Mouse (Mus musculus) frontal cortex, postnatal 36 days (tissue): Measurements from ENCODE around the gene Sh2d1b1.

Source experiments
- DNase-seq, 2 experiments: peaks; one replicate each; pipeline ENCODE4 v3.0.0; 2022; ENCODE audit warnings: low spot score in 2 of 2

The Sh2d1b1 gene

GRCm38 (mm10) chr1:170324312-170324711 is 47.2 kb downstream of the Sh2d1b1 start:
- no peak for DNase-seq

GRCm38 (mm10) chr1:170325277-170325676 is 48.2 kb downstream of the Sh2d1b1 start:
- no peak for DNase-seq

- no peak for DNase-seq
These were observed 54.8 kb downstream of the Sh2d1b1 start for GRCm38 (mm10) chr1:170331926-170332325.

GRCm38 (mm10) chr1:170332775-170333174 is 55.7 kb downstream of the Sh2d1b1 start:
- no peak for DNase-seq
